Mouse (Mus musculus): ENCODE results near the gene Plppr5. TPM values are rescaled to one million over a fixed set of nuclear protein-coding genes. Genes with fewer than 3 reads are reported as not detected.

The Plppr5 gene
- polyA plus RNA-seq (2012; ENCODE audit: low replicate concordance): not detected in 2 replicates

GRCm38 (mm10) chr3:117574529-117575252 is at the start of gene Plppr5:
Plppr5 (plus strand) TSS chr3:117574836.

Other genes starting within 250 kb of the Plppr5 start
- gene Plppr4, start 214.0 kb upstream of the Plppr5 start, polyA plus RNA-seq (2012; ENCODE audit: low replicate concordance): 0.29 and 0.75 TPM in 2 replicates